Mouse (Mus musculus): ENCODE data around the gene Il6ra. TPM values are rescaled to one million over a fixed set of nuclear protein-coding genes. Genes with fewer than 3 reads are reported as not detected.

The Il6ra gene
- polyA plus RNA-seq, 1 experiment = 0.97 TPM

GRCm38 (mm10) chr3:89871339-89871914, 41.6 kb downstream of the Il6ra start:
- H3K4me3 ChIP-seq (ENCODE audit: low read depth, low read length) = no peak overlapping the region
- no peaks in the 10 kb centered on the region for H3K9me3 ChIP-seq (replicated peaks; ENCODE audit: control insufficient read depth, insufficient read depth, low read length, poor library complexity, severe bottlenecking)
- peaks cover 1% of the 10 kb centered on the region for H3K4me1 ChIP-seq (ENCODE audit: control insufficient read depth, insufficient read depth, low read length)
- H3K27ac ChIP-seq (ENCODE audit: insufficient read depth, low read length) = no peak overlapping the region
- TF ChIP-seq EP300 (IDR thresholded peaks at IDR 0.05; ENCODE audit: insufficient read depth, low read depth, low read length) (no peak), CTCF (IDR thresholded peaks at IDR 0.05; ENCODE audit: low read depth, low read length) (no peak), POLR2A (IDR thresholded peaks at IDR 0.05; ENCODE audit: insufficient read depth, low read length) (no peak)
- H3K9ac ChIP-seq (ENCODE audit: low read depth, poor library complexity, severe bottlenecking) = no peak overlapping the region
- H3K36me3 ChIP-seq (ENCODE audit: control insufficient read depth, insufficient read depth, low read length, poor library complexity, severe bottlenecking) = no peaks in the 10 kb centered on the region
- no peaks in the 10 kb centered on the region for H3K27me3 ChIP-seq (ENCODE audit: control insufficient read depth, insufficient read depth, low read length, poor library complexity, severe bottlenecking)

GRCm38 (mm10) chr3:89870472-89871271, 42.3 kb downstream of the Il6ra start:
- H3K4me3 ChIP-seq (ENCODE audit: low read depth, low read length) = no peak overlapping the region
- no peaks in the 10 kb centered on the region for H3K9me3 ChIP-seq (replicated peaks; ENCODE audit: control insufficient read depth, insufficient read depth, low read length, poor library complexity, severe bottlenecking)
- H3K27me3 ChIP-seq (ENCODE audit: control insufficient read depth, insufficient read depth, low read length, poor library complexity, severe bottlenecking) = no peaks in the 10 kb centered on the region
- TF ChIP-seq EP300 (IDR thresholded peaks at IDR 0.05; ENCODE audit: insufficient read depth, low read depth, low read length) = no peak
- no peak for TF ChIP-seq CTCF (IDR thresholded peaks at IDR 0.05; ENCODE audit: low read depth, low read length)
- no peak for TF ChIP-seq POLR2A (IDR thresholded peaks at IDR 0.05; ENCODE audit: insufficient read depth, low read length)
- H3K4me1 ChIP-seq (ENCODE audit: control insufficient read depth, insufficient read depth, low read length) = peaks cover 3% of the 10 kb centered on the region
- H3K36me3 ChIP-seq (ENCODE audit: control insufficient read depth, insufficient read depth, low read length, poor library complexity, severe bottlenecking) = no peaks in the 10 kb centered on the region
- H3K27ac ChIP-seq (ENCODE audit: insufficient read depth, low read length) = no peak overlapping the region
- no peak overlapping the region for H3K9ac ChIP-seq (ENCODE audit: low read depth, poor library complexity, severe bottlenecking)

- TF ChIP-seq CTCF (IDR thresholded peaks at IDR 0.05; ENCODE audit: low read depth, low read length) (no peak), POLR2A (IDR thresholded peaks at IDR 0.05; ENCODE audit: insufficient read depth, low read length) (no peak), EP300 (IDR thresholded peaks at IDR 0.05; ENCODE audit: insufficient read depth, low read depth, low read length) (no peak)
- Histone ChIP-seq H3K4me1 (ENCODE audit: control insufficient read depth, insufficient read depth, low read length) (peaks cover 5% of the 10 kb centered on the region), H3K27me3 (ENCODE audit: control insufficient read depth, insufficient read depth, low read length, poor library complexity, severe bottlenecking) (no peaks in the 10 kb centered on the region), H3K36me3 (ENCODE audit: control insufficient read depth, insufficient read depth, low read length, poor library complexity, severe bottlenecking) (no peaks in the 10 kb centered on the region), H3K4me3 (ENCODE audit: low read depth, low read length) (no peak overlapping the region), H3K9me3 (replicated peaks; ENCODE audit: control insufficient read depth, insufficient read depth, low read length, poor library complexity, severe bottlenecking) (no peaks in the 10 kb centered on the region), H3K27ac (ENCODE audit: insufficient read depth, low read length) (no peak overlapping the region), H3K9ac (ENCODE audit: low read depth, poor library complexity, severe bottlenecking) (no peak overlapping the region)
Observed at GRCm38 (mm10) chr3:89869556-89869955, 43.4 kb downstream of the Il6ra start.

GRCm38 (mm10) chr3:89868956-89869355, 44.0 kb downstream of the Il6ra start:
- Histone ChIP-seq H3K27me3 (ENCODE audit: control insufficient read depth, insufficient read depth, low read length, poor library complexity, severe bottlenecking) (no peaks in the 10 kb centered on the region), H3K9ac (ENCODE audit: low read depth, poor library complexity, severe bottlenecking) (no peak overlapping the region), H3K4me3 (ENCODE audit: low read depth, low read length) (no peak overlapping the region), H3K36me3 (ENCODE audit: control insufficient read depth, insufficient read depth, low read length, poor library complexity, severe bottlenecking) (no peaks in the 10 kb centered on the region), H3K4me1 (ENCODE audit: control insufficient read depth, insufficient read depth, low read length) (peaks cover 6% of the 10 kb centered on the region), H3K9me3 (replicated peaks; ENCODE audit: control insufficient read depth, insufficient read depth, low read length, poor library complexity, severe bottlenecking) (no peaks in the 10 kb centered on the region), H3K27ac (ENCODE audit: insufficient read depth, low read length) (no peak overlapping the region)
- TF ChIP-seq POLR2A (IDR thresholded peaks at IDR 0.05; ENCODE audit: insufficient read depth, low read length) (no peak), CTCF (IDR thresholded peaks at IDR 0.05; ENCODE audit: low read depth, low read length) (no peak)

GRCm38 (mm10) chr3:89868357-89868756, 44.6 kb downstream of the Il6ra start:
- TF ChIP-seq EP300 (IDR thresholded peaks at IDR 0.05; ENCODE audit: insufficient read depth, low read depth, low read length) = no peak
- no peak for TF ChIP-seq POLR2A (IDR thresholded peaks at IDR 0.05; ENCODE audit: insufficient read depth, low read length)
- TF ChIP-seq CTCF (IDR thresholded peaks at IDR 0.05; ENCODE audit: low read depth, low read length) = no peak
- H3K9me3 ChIP-seq (replicated peaks; ENCODE audit: control insufficient read depth, insufficient read depth, low read length, poor library complexity, severe bottlenecking) = no peaks in the 10 kb centered on the region
- no peaks in the 10 kb centered on the region for H3K27me3 ChIP-seq (ENCODE audit: control insufficient read depth, insufficient read depth, low read length, poor library complexity, severe bottlenecking)
- no peak overlapping the region for H3K4me3 ChIP-seq (ENCODE audit: low read depth, low read length)
- H3K27ac ChIP-seq (ENCODE audit: insufficient read depth, low read length) = no peak overlapping the region
- H3K9ac ChIP-seq (ENCODE audit: low read depth, poor library complexity, severe bottlenecking) = no peak overlapping the region
- no peaks in the 10 kb centered on the region for H3K36me3 ChIP-seq (ENCODE audit: control insufficient read depth, insufficient read depth, low read length, poor library complexity, severe bottlenecking)
- peaks cover 8% of the 10 kb centered on the region for H3K4me1 ChIP-seq (ENCODE audit: control insufficient read depth, insufficient read depth, low read length)

GRCm38 (mm10) chr3:89867651-89868050, 45.3 kb downstream of the Il6ra start:
- H3K36me3 ChIP-seq (ENCODE audit: control insufficient read depth, insufficient read depth, low read length, poor library complexity, severe bottlenecking) = no peaks in the 10 kb centered on the region
- H3K27me3 ChIP-seq (ENCODE audit: control insufficient read depth, insufficient read depth, low read length, poor library complexity, severe bottlenecking) = no peaks in the 10 kb centered on the region
- TF ChIP-seq EP300 (IDR thresholded peaks at IDR 0.05; ENCODE audit: insufficient read depth, low read depth, low read length) (no peak), CTCF (IDR thresholded peaks at IDR 0.05; ENCODE audit: low read depth, low read length) (no peak), POLR2A (IDR thresholded peaks at IDR 0.05; ENCODE audit: insufficient read depth, low read length) (no peak)
- H3K9ac ChIP-seq (ENCODE audit: low read depth, poor library complexity, severe bottlenecking) = no peak overlapping the region
- H3K27ac ChIP-seq (ENCODE audit: insufficient read depth, low read length) = no peak overlapping the region
- no peak overlapping the region for H3K4me3 ChIP-seq (ENCODE audit: low read depth, low read length)
- no peaks in the 10 kb centered on the region; the same call in 1 of the 2 replicates for H3K9me3 ChIP-seq (replicated peaks; ENCODE audit: control insufficient read depth, insufficient read depth, low read length, poor library complexity, severe bottlenecking)
- H3K4me1 ChIP-seq (ENCODE audit: control insufficient read depth, insufficient read depth, low read length) = peaks cover 8% of the 10 kb centered on the region
